Mouse (Mus musculus): ENCODE data around the gene Tom1. TPM values are rescaled to one million over a fixed set of nuclear protein-coding genes. Genes with fewer than 3 reads are reported as not detected.

Gene Tom1
- polyA plus RNA-seq (2012; rRNA removed) (5.9 and 6.1 TPM in 2 replicates), polyA plus RNA-seq (2014; fragmentation: Nextera tagmentation; extraction: Ambion mirVana) (9.2 and 9.6 TPM in 2 replicates)

GRCm38 (mm10) chr8:75033511-75034243 lies at the start of gene Tom1:
TSS of gene Tom1 (plus strand) at chr8:75033705.
- under 1% methylated on average over 62 of the region's 62 CpGs for WGBS (ENCODE audit: insufficient replicate concordance)

GRCm38 (mm10) chr8:74987436-74987835 lies 46.1 kb upstream of the Tom1 start:
- no peaks in the 10 kb centered on the region for H3K27me3 ChIP-seq (ENCODE audit: control insufficient read depth, insufficient read depth, low read length)
- no peak for TF ChIP-seq CTCF (IDR thresholded peaks at IDR 0.05; ENCODE audit: low read depth)
- TF ChIP-seq EP300 (IDR thresholded peaks at IDR 0.05; ENCODE audit: low read depth): no peak
- H3K4me1 ChIP-seq (replicated peaks; ENCODE audit: control insufficient read depth in 2 of 2, insufficient read depth in 2 of 2, low read length in 1 of 2): no peaks in the 10 kb centered on the region
- H3K9me3 ChIP-seq (ENCODE audit: control insufficient read depth, low read length): no peaks in the 10 kb centered on the region
- H3K4me2 ChIP-seq (ENCODE audit: low read depth): no peak overlapping the region
- H3K27ac ChIP-seq: no peak overlapping the region
- no peak for ATAC-seq (ENCODE audit: insufficient read depth)
- no peaks in the 10 kb centered on the region for H3K36me3 ChIP-seq (replicated peaks; ENCODE audit: control insufficient read depth, insufficient read depth, low read depth)
- no peak overlapping the region for H3K4me3 ChIP-seq (ENCODE audit: insufficient read depth in 1 of 2, low read depth in 2 of 2, low read length in 2 of 2)
- no peak for DNase-seq (ENCODE audit: low read depth in 3 of 3, low spot score in 3 of 3)
- 71% methylated on average over 5 of the region's 5 CpGs for WGBS (ENCODE audit: insufficient replicate concordance)
- no peak overlapping the region for H3K9ac ChIP-seq (replicated peaks)

More at GRCm38 (mm10) chr8:75033511-75034243, at the start of gene Tom1:
- Histone ChIP-seq H3K36me3 (replicated peaks; ENCODE audit: control insufficient read depth, insufficient read depth, low read depth) (peaks cover 15% of the 10 kb centered on the region), H3K27ac (peak within 1 kb of the TSS; percentile 64), H3K4me3 (ENCODE audit: insufficient read depth in 1 of 2, low read depth in 2 of 2, low read length in 2 of 2) (peak within 1 kb of the TSS; percentile 66 to 86), H3K27me3 (ENCODE audit: control insufficient read depth, insufficient read depth, low read length) (no peaks in the 10 kb centered on the region), H3K4me1 (replicated peaks; ENCODE audit: control insufficient read depth in 2 of 2, insufficient read depth in 2 of 2, low read length in 1 of 2) (peaks cover 0 to 14% of the 10 kb centered on the region in 2 experiments; a peak in 3 of 4 replicates), H3K9me3 (ENCODE audit: control insufficient read depth, low read length) (no peaks in the 10 kb centered on the region), H3K9ac (replicated peaks) (peak within 1 kb of the TSS; percentile 59), H3K4me2 (ENCODE audit: low read depth) (peak within 1 kb of the TSS; percentile 81)
- DNase-seq (ENCODE audit: low read depth in 3 of 3, low spot score in 3 of 3) (peak; percentile 96 to 98 (median 97)), ATAC-seq (ENCODE audit: insufficient read depth) (peak; percentile 96)
- TF ChIP-seq CTCF (IDR thresholded peaks at IDR 0.05; ENCODE audit: low read depth) (no peak), EP300 (IDR thresholded peaks at IDR 0.05; ENCODE audit: low read depth) (peak; percentile 61; the same call in 1 of the 2 replicates)

GRCm38 (mm10) chr8:74990021-74990420 lies 43.5 kb upstream of the Tom1 start:
- DNase-seq (ENCODE audit: low read depth in 3 of 3, low spot score in 3 of 3): no peak
- ATAC-seq (ENCODE audit: insufficient read depth): no peak
- no peak overlapping the region for H3K27ac ChIP-seq
- no peak overlapping the region for H3K4me2 ChIP-seq (ENCODE audit: low read depth)
- no peaks in the 10 kb centered on the region for H3K9me3 ChIP-seq (ENCODE audit: control insufficient read depth, low read length)
- TF ChIP-seq CTCF (IDR thresholded peaks at IDR 0.05; ENCODE audit: low read depth): no peak
- TF ChIP-seq EP300 (IDR thresholded peaks at IDR 0.05; ENCODE audit: low read depth): no peak
- H3K4me1 ChIP-seq (replicated peaks; ENCODE audit: control insufficient read depth in 2 of 2, insufficient read depth in 2 of 2, low read length in 1 of 2): peaks cover 7% of the 10 kb centered on the region in 2 experiments
- WGBS (ENCODE audit: insufficient replicate concordance): 32% methylated on average over 15 of the region's 15 CpGs
- no peak overlapping the region for H3K9ac ChIP-seq (replicated peaks)
- no peak overlapping the region for H3K4me3 ChIP-seq (ENCODE audit: insufficient read depth in 1 of 2, low read depth in 2 of 2, low read length in 2 of 2)
- no peaks in the 10 kb centered on the region for H3K27me3 ChIP-seq (ENCODE audit: control insufficient read depth, insufficient read depth, low read length)
- no peaks in the 10 kb centered on the region for H3K36me3 ChIP-seq (replicated peaks; ENCODE audit: control insufficient read depth, insufficient read depth, low read depth)

GRCm38 (mm10) chr8:74993081-74993474 lies 40.4 kb upstream of the Tom1 start, which contains the start of gene Hmgxb4:
TSS of gene Hmgxb4 (plus strand) at chr8:74993356.
- Histone ChIP-seq H3K4me2 (ENCODE audit: low read depth) (peak within 1 kb of the TSS; percentile 84), H3K4me3 (ENCODE audit: insufficient read depth in 1 of 2, low read depth in 2 of 2, low read length in 2 of 2) (peak within 1 kb of the TSS; percentile 75 to 92), H3K27me3 (ENCODE audit: control insufficient read depth, insufficient read depth, low read length) (no peaks in the 10 kb centered on the region), H3K9ac (replicated peaks) (peak within 1 kb of the TSS; percentile 97), H3K27ac (peak within 1 kb of the TSS; percentile 65), H3K36me3 (replicated peaks; ENCODE audit: control insufficient read depth, insufficient read depth, low read depth) (no peaks in the 10 kb centered on the region), H3K9me3 (ENCODE audit: control insufficient read depth, low read length) (no peaks in the 10 kb centered on the region), H3K4me1 (replicated peaks; ENCODE audit: control insufficient read depth in 2 of 2, insufficient read depth in 2 of 2, low read length in 1 of 2) (peaks cover 7% of the 10 kb centered on the region in 2 experiments)
- TF ChIP-seq CTCF (IDR thresholded peaks at IDR 0.05; ENCODE audit: low read depth) (no peak), EP300 (IDR thresholded peaks at IDR 0.05; ENCODE audit: low read depth) (no peak)
- ATAC-seq (ENCODE audit: insufficient read depth): no peak
- DNase-seq (ENCODE audit: low read depth in 3 of 3, low spot score in 3 of 3): no peak
- 14% methylated on average over 8 of the region's 8 CpGs for WGBS (ENCODE audit: insufficient replicate concordance)

Data from liver, embryonic 14.5 days (tissue).